Mouse (Mus musculus) kidney, embryonic 14.5 days (tissue): ENCODE results near the gene Frem2. TPM values are rescaled to one million over a fixed set of nuclear protein-coding genes. Genes with fewer than 3 reads are reported as not detected.

Source experiments
- polyA plus RNA-seq: library from polyadenylated mRNA; unstranded; fragments of >200 nt; fragmentation: Nextera tagmentation; extraction: Ambion mirVana; gene quantifications from 2 replicates; pipeline ENCODE4 v1.2.1, GENCODE M21; 2014

The Frem2 gene
- polyA plus RNA-seq, 1 experiment from 2014 or later, result 27.0 TPM

Other genes with a start within 250 kb of the Frem2 start
- 6.5 and 10.1 TPM in 2 replicates for gene Nhlrc3, start 194.0 kb downstream of the Frem2 start, polyA plus RNA-seq
- gene Proser1, start 193.7 kb downstream of the Frem2 start, polyA plus RNA-seq, result 22.7 and 24.7 TPM in 2 replicates
- gene Stoml3, start 168.7 kb downstream of the Frem2 start, polyA plus RNA-seq, result 0.31 TPM in 1 of 2 replicates, not detected in the other
- not detected in 2 replicates for gene Gm10985, start 187.7 kb upstream of the Frem2 start, polyA plus RNA-seq
- gene Ufm1, start 206.5 kb upstream of the Frem2 start, polyA plus RNA-seq, result 87.9 and 100 TPM in 2 replicates